Mouse (Mus musculus): ENCODE measurements at regions not wholly inside any gene's neighbourhood (a gene's known extent, or its start where the extent isn't known, plus 50 kb on each side); places are given as distances from the start of the nearest gene placed in this dataset.
"Not testable (repeated sequence)": the region's sequence is repeated elsewhere in the genome, so short reads cannot be mapped to it uniquely, and the experiment has no call there.

DNA sequence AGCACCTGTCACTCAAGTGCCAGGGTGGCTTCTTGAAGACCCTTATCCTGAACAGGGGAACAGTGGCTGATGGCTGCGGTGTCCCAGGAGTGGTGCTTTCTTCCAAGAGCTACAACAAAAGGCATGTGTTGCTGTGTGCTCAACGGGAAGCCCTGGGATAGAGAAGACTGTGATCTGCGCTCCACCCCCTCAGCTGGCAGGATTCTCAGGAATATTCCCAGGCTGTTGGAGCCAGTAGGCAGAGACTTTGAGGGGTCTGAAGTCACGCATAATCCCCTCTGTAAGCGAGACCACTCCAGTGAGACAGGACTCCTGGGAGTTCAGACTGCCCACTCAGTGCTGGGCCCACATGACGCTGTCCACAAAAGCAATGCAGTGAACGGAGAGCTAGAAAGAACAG is 202.4 kb downstream of the Plxna1 start:
- no peak for DNase-seq

DNA sequence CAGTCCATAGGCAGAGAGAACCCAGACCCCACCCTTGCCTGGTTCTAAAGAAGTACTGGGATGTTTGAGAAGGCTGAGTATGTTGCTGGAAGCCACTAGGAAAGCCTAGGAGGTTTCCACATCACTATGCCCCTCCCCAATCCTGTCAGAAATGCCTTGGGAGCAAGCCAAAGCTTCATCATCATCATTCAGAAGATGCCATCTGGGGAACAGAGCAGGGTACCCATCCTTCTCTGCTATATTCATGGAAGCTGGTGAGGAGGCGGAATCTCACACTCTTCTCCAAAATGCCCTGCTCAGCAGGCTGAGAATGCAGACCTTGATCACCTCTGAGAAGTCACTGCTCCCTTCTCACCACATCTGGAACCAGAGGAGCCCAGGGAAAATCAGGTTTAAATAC is 200.7 kb downstream of the Plxna1 start:
- DNase-seq, result no peak

DNA sequence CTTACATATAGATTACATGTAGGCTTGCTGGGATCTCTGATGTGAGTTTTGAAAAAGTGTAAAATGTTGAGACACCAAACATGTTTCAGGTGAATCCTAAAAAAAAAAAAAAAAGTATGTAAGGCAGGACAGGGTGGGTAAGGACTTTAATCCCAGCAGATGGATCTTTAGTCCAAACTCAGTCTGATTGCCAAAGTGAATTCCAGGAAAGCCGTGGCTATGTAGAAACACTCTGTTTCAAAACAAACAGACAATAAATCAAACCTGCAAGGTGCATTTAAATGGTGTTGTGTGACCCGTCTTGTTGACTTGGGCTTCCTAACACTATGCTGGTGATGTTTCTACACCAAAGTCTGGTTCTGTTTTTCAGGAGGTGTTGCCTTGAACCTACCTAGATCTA is 192.9 kb downstream of the Plxna1 start:
- no peak for DNase-seq

GRCm38 (mm10) chr6:89184920-89185319 is 177.5 kb downstream of the Plxna1 start:
- DNase-seq, result not testable (repeated sequence)

- not testable (repeated sequence) for DNase-seq
Observed at GRCm38 (mm10) chr6:89200514-89201284, 161.7 kb downstream of the Plxna1 start.

GRCm38 (mm10) chr6:89215021-89215420 is 147.4 kb downstream of the Plxna1 start:
- no peak for DNase-seq

- no peak for DNase-seq
Observed at GRCm38 (mm10) chr6:89235416-89236075, 126.9 kb downstream of the Plxna1 start.

GRCm38 (mm10) chr6:89236226-89236625 is 126.2 kb downstream of the Plxna1 start:
- DNase-seq, result no peak

DNA sequence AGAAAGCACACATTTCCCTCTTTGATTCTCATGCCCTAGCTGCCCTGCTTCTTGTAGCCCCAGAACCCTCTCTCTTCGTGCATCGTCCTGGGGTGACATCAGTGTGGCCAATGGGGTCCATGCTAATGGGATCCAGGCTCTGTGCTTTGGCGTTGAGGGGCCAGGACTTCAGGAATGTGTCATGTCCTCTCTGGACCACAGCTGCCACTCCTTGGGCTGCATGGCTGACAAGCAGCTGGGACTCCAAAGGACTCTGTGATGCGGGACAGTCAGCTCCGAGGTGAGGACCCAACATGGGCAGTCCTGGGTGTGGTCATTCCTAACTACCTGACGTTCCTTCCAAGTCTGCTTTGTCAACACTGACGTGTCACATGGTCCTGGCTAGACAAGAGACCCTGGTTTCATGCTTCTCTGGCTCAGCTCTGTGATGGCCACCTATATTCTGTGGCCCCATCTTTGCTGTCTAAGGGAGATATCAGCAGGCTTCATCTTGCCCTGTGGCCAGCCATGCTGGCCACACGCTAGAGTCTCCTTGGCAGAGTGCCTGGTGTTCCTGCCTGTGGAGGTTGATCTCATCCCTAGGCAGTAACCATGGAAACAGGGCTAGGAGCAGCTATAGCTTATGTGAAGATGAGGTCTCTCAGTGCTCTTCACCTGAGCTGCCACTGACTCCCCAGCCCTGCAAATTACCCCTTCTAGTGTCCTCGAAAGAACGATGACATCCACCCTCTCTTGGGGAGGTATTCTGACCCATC is 125.4 kb downstream of the Plxna1 start:
- no peak for DNase-seq

- DNase-seq, result no peak
Observed at GRCm38 (mm10) chr6:89238871-89239270, 123.5 kb downstream of the Plxna1 start.

GRCm38 (mm10) chr6:89239511-89239910 is 122.9 kb downstream of the Plxna1 start:
- DNase-seq, result no peak

DNA sequence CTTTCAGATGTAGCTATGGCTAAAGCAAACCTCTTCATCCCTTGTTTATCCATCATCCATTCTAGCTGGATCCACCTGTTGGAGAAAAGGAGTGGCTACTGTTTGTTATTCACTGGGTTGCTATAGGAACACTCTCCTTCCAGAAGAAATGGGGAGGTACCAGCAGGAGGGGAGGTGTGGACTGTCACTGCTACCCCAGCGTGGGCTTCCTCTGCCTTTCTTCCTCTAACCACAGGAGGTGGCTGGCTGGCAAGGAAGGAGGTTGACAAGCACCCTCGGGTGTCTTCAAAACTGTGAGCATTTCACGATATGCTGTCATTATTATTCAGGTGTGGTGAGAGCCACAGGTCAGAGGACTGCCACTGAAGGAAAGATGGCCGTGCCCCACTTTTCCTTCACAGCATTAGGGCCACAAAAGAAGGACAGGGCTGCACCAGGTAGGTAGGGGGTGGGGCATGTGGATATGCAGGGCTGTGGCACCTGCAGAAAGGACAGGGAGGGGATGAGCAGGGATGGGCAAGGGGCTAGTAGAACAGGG is 122.2 kb downstream of the Plxna1 start:
- no peak for DNase-seq

- peak; percentile 16 for DNase-seq
Observed at GRCm38 (mm10) chr6:89242371-89243288, 119.8 kb downstream of the Plxna1 start.

GRCm38 (mm10) chr6:89245506-89245905 is 116.9 kb downstream of the Plxna1 start:
- DNase-seq, result no peak

GRCm38 (mm10) chr6:89246261-89246660 is 116.2 kb downstream of the Plxna1 start:
- DNase-seq, result no peak

DNA sequence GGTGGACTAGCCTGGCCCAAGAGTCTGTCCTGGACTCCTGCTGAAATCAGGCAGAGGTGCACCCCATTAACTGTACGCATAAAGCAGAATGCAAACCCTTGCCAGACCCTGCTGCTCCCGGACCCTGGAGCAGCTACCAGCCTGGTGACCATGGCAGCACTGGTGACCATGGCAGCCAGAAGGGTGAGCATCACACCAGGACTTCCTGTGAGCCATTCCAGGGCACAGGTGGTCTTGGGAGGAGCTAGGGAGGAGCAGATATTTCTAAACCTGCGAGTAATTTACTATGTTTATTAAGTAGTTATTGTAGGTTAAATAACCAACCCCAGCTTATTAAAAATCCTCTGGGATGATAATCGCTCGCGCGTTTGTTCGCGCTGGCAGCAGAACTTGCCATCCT is 113.8 kb downstream of the Plxna1 start:
- DNase-seq, result no peak

DNA sequence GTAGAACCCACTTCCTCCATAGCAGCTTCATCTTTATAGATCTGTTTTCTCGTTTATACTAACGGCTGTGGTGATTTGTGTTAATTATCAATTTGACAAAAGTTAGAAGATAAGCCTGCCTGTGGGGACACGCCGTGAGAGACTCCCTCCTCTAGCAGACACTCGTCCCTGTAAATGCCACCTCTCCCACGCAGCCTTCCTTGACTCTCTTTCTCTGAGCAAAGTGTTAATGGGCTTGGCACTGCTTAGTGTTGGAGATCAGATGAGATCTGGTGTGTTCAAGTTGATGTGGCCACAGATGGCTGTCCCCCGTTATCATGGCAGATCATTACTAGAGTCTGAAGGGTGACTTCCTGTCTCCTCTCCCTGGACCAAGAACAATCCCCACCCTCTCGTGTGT is 113.1 kb downstream of the Plxna1 start:
- DNase-seq, result no peak

GRCm38 (mm10) chr6:89251641-89252040 is 110.8 kb downstream of the Plxna1 start:
- DNase-seq, result no peak

DNA sequence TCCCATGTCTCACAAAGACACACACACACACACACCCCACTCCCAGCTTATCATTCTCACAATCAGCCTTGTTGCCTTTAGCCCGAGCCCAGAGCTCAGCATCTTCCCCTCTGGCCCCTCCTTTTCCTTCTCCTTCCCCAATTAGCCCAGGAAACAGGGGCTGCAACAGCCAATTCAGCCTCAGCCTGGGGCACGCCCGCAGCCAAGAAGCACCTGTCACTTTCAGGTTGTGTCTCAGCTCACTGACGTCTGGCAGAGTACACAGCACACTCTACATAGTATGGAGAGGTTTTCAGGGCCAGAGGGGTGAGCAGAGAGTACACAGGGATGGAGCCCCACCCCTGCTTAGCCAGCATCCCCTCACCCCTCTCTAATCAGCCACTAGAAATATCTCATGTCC is 106.4 kb downstream of the Plxna1 start:
- no peak for DNase-seq

DNA sequence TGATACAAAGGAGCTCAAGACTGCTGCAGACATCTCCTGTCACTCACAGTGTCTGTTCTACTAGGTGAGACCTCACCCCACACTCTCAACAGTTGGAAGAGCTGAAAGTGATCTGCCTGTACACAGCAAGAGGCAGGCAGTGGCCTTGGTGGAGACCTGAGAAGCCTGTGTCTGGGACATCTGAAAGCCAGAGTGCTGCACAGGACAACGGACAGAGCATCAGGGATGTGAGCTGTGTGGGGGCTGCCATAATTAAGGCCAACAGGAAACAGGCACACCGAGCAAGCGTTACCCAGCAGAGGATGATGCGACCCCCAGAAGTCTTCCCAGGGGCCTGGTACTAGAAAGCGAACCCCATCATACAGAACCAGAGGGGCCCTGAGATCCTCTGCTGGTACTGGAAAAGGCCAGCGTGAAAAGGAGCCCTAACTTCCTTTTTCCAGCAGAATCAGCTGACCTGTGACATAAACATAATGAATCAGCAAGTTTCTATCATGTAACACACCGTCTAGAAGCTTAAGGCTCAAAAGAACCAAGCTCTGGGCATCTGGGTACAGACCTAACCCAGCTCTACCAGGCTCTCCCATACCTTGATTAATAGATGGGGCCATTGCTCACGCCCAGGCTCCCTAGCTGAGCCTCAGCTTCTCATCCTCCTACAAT is 105.7 kb downstream of the Plxna1 start:
- DNase-seq, result no peak

GRCm38 (mm10) chr6:89257416-89257815 is 105.0 kb downstream of the Plxna1 start:
- no peak for DNase-seq

- no peak for DNase-seq
Observed at GRCm38 (mm10) chr6:89258140-89258539, 104.3 kb downstream of the Plxna1 start.

All from thymus, postnatal 14 days (tissue).